Mouse (Mus musculus): ENCODE data around the gene Pbld1. TPM values are rescaled to one million over a fixed set of nuclear protein-coding genes. Genes with fewer than 3 reads are reported as not detected.
A peak's percentile ranks its signal among the peaks of the same experiment; 100 is the strongest.

The Pbld1 gene
- polyA plus RNA-seq, 1 experiment from 2014 or later: 0.99 TPM

GRCm38 (mm10) chr10:63099521-63099920 is 39.6 kb downstream of the Pbld1 start, which contains the start of gene Atoh7:
Atoh7 (plus strand) TSS chr10:63099651.
- Histone ChIP-seq H3K27ac (ENCODE audit: low read length) (no peak within 1 kb of the TSS), H3K36me3 (ENCODE audit: control insufficient read depth, insufficient read depth) (no peaks in the 10 kb centered on the region), H3K4me3 (replicated peaks; ENCODE audit: low read length) (peak within 1 kb of the TSS; percentile 75), H3K4me1 (replicated peaks; ENCODE audit: control insufficient read depth, insufficient read depth, low read length) (peaks cover 11% of the 10 kb centered on the region), H3K4me2 (ENCODE audit: low read length) (peak within 1 kb of the TSS; percentile 98), H3K9ac (replicated peaks; ENCODE audit: low read depth, low read length) (peak within 1 kb of the TSS; percentile 79), H3K9me3 (ENCODE audit: control insufficient read depth, low read length) (no peaks in the 10 kb centered on the region), H3K27me3 (replicated peaks; ENCODE audit: control insufficient read depth, insufficient read depth, low read length) (0 out of 2 replicates have a peak, but pooled peaks cover 2% of the 10 kb centered on the region)
- ATAC-seq: no peak
- WGBS: 9% methylated on average over 16 of the region's 16 CpGs

GRCm38 (mm10) chr10:63099941-63100562 is 40.1 kb downstream of the Pbld1 start:
- no peak overlapping the region for H3K27ac ChIP-seq (ENCODE audit: low read length)
- H3K9ac ChIP-seq (replicated peaks; ENCODE audit: low read depth, low read length): peak overlapping the region; percentile 79
- under 1% methylated on average over 62 of the region's 62 CpGs for WGBS
- H3K4me1 ChIP-seq (replicated peaks; ENCODE audit: control insufficient read depth, insufficient read depth, low read length): peaks cover 11% of the 10 kb centered on the region
- H3K36me3 ChIP-seq (ENCODE audit: control insufficient read depth, insufficient read depth): no peaks in the 10 kb centered on the region
- H3K9me3 ChIP-seq (ENCODE audit: control insufficient read depth, low read length): no peaks in the 10 kb centered on the region
- H3K4me3 ChIP-seq (replicated peaks; ENCODE audit: low read length): peak overlapping the region; percentile 75
- peak; percentile 95 for ATAC-seq
- H3K4me2 ChIP-seq (ENCODE audit: low read length): peak overlapping the region; percentile 98
- 0 out of 2 replicates have a peak, but pooled peaks cover 2% of the 10 kb centered on the region for H3K27me3 ChIP-seq (replicated peaks; ENCODE audit: control insufficient read depth, insufficient read depth, low read length)

GRCm38 (mm10) chr10:63100657-63101056 is 40.7 kb downstream of the Pbld1 start:
- peak; percentile 42; the same call in 1 of the 2 replicates for ATAC-seq
- Histone ChIP-seq H3K9ac (replicated peaks; ENCODE audit: low read depth, low read length) (peak overlapping the region; percentile 79), H3K4me3 (replicated peaks; ENCODE audit: low read length) (peak overlapping the region; percentile 75), H3K27ac (ENCODE audit: low read length) (no peak overlapping the region), H3K27me3 (replicated peaks; ENCODE audit: control insufficient read depth, insufficient read depth, low read length) (0 out of 2 replicates have a peak, but pooled peaks cover 2% of the 10 kb centered on the region), H3K9me3 (ENCODE audit: control insufficient read depth, low read length) (no peaks in the 10 kb centered on the region), H3K36me3 (ENCODE audit: control insufficient read depth, insufficient read depth) (no peaks in the 10 kb centered on the region), H3K4me2 (ENCODE audit: low read length) (peak overlapping the region; percentile 98), H3K4me1 (replicated peaks; ENCODE audit: control insufficient read depth, insufficient read depth, low read length) (peaks cover 11% of the 10 kb centered on the region)
- 6% methylated on average over 9 of the region's 9 CpGs for WGBS

GRCm38 (mm10) chr10:63113027-63113604 is 53.2 kb downstream of the Pbld1 start:
- H3K4me2 ChIP-seq (ENCODE audit: low read length): no peak overlapping the region

GRCm38 (mm10) chr10:63113716-63114360 is 53.9 kb downstream of the Pbld1 start:
- no peak for ATAC-seq

More at GRCm38 (mm10) chr10:63113027-63113604, 53.2 kb downstream of the Pbld1 start:
- no peak overlapping the region for H3K9ac ChIP-seq (replicated peaks; ENCODE audit: low read depth, low read length)
- no peak overlapping the region for H3K27ac ChIP-seq (ENCODE audit: low read length)
- H3K9me3 ChIP-seq (ENCODE audit: control insufficient read depth, low read length): no peaks in the 10 kb centered on the region
- H3K27me3 ChIP-seq (replicated peaks; ENCODE audit: control insufficient read depth, insufficient read depth, low read length): no peaks in the 10 kb centered on the region
- H3K4me1 ChIP-seq (replicated peaks; ENCODE audit: control insufficient read depth, insufficient read depth, low read length): no peaks in the 10 kb centered on the region
- no peaks in the 10 kb centered on the region for H3K36me3 ChIP-seq (ENCODE audit: control insufficient read depth, insufficient read depth)
- ATAC-seq: 0 out of 2 replicates have a peak, but pooled peaks have one; percentile 28
- no peak overlapping the region for H3K4me3 ChIP-seq (replicated peaks; ENCODE audit: low read length)
- WGBS: 39% methylated on average over 5 of the region's 5 CpGs

GRCm38 (mm10) chr10:63115881-63116280 is 55.9 kb downstream of the Pbld1 start:
- H3K27me3 ChIP-seq (replicated peaks; ENCODE audit: control insufficient read depth, insufficient read depth, low read length): no peaks in the 10 kb centered on the region
- no peaks in the 10 kb centered on the region for H3K9me3 ChIP-seq (ENCODE audit: control insufficient read depth, low read length)
- ATAC-seq: no peak
- H3K4me3 ChIP-seq (replicated peaks; ENCODE audit: low read length): no peak overlapping the region
- WGBS: 89% methylated on average over 15 of the region's 15 CpGs
- no peak overlapping the region for H3K27ac ChIP-seq (ENCODE audit: low read length)
- no peak overlapping the region for H3K9ac ChIP-seq (replicated peaks; ENCODE audit: low read depth, low read length)
- H3K4me2 ChIP-seq (ENCODE audit: low read length): no peak overlapping the region
- no peaks in the 10 kb centered on the region for H3K4me1 ChIP-seq (replicated peaks; ENCODE audit: control insufficient read depth, insufficient read depth, low read length)
- H3K36me3 ChIP-seq (ENCODE audit: control insufficient read depth, insufficient read depth): no peaks in the 10 kb centered on the region

More at GRCm38 (mm10) chr10:63113716-63114360, 53.9 kb downstream of the Pbld1 start:
- no peak overlapping the region for H3K27ac ChIP-seq (ENCODE audit: low read length)
- H3K9ac ChIP-seq (replicated peaks; ENCODE audit: low read depth, low read length): no peak overlapping the region
- H3K9me3 ChIP-seq (ENCODE audit: control insufficient read depth, low read length): no peaks in the 10 kb centered on the region
- no peak overlapping the region for H3K4me2 ChIP-seq (ENCODE audit: low read length)
- H3K4me1 ChIP-seq (replicated peaks; ENCODE audit: control insufficient read depth, insufficient read depth, low read length): no peaks in the 10 kb centered on the region
- 86% methylated on average over 6 of the region's 6 CpGs for WGBS
- no peak overlapping the region for H3K4me3 ChIP-seq (replicated peaks; ENCODE audit: low read length)
- no peaks in the 10 kb centered on the region for H3K27me3 ChIP-seq (replicated peaks; ENCODE audit: control insufficient read depth, insufficient read depth, low read length)
- no peaks in the 10 kb centered on the region for H3K36me3 ChIP-seq (ENCODE audit: control insufficient read depth, insufficient read depth)

- H3K27ac ChIP-seq (ENCODE audit: low read length): no peak overlapping the region
- H3K4me2 ChIP-seq (ENCODE audit: low read length): no peak overlapping the region
- no peaks in the 10 kb centered on the region for H3K36me3 ChIP-seq (ENCODE audit: control insufficient read depth, insufficient read depth)
- no peak overlapping the region for H3K4me3 ChIP-seq (replicated peaks; ENCODE audit: low read length)
- ATAC-seq: no peak
- no peaks in the 10 kb centered on the region for H3K27me3 ChIP-seq (replicated peaks; ENCODE audit: control insufficient read depth, insufficient read depth, low read length)
- no peak overlapping the region for H3K9ac ChIP-seq (replicated peaks; ENCODE audit: low read depth, low read length)
- no peaks in the 10 kb centered on the region for H3K9me3 ChIP-seq (ENCODE audit: control insufficient read depth, low read length)
- no peaks in the 10 kb centered on the region for H3K4me1 ChIP-seq (replicated peaks; ENCODE audit: control insufficient read depth, insufficient read depth, low read length)
- WGBS: 97% methylated on average over 9 of the region's 9 CpGs
Observed at GRCm38 (mm10) chr10:63116376-63116775, 56.4 kb downstream of the Pbld1 start.

GRCm38 (mm10) chr10:63117583-63117982 is 57.6 kb downstream of the Pbld1 start:
- Histone ChIP-seq H3K27ac (ENCODE audit: low read length) (no peak overlapping the region), H3K9me3 (ENCODE audit: control insufficient read depth, low read length) (no peaks in the 10 kb centered on the region), H3K4me1 (replicated peaks; ENCODE audit: control insufficient read depth, insufficient read depth, low read length) (no peaks in the 10 kb centered on the region), H3K4me3 (replicated peaks; ENCODE audit: low read length) (no peak overlapping the region), H3K36me3 (ENCODE audit: control insufficient read depth, insufficient read depth) (no peaks in the 10 kb centered on the region), H3K4me2 (ENCODE audit: low read length) (no peak overlapping the region), H3K9ac (replicated peaks; ENCODE audit: low read depth, low read length) (no peak overlapping the region), H3K27me3 (replicated peaks; ENCODE audit: control insufficient read depth, insufficient read depth, low read length) (no peaks in the 10 kb centered on the region)
- ATAC-seq: no peak
- WGBS: 93% methylated on average over 8 of the region's 8 CpGs

- H3K9ac ChIP-seq (replicated peaks; ENCODE audit: low read depth, low read length): no peak overlapping the region
- H3K4me1 ChIP-seq (replicated peaks; ENCODE audit: control insufficient read depth, insufficient read depth, low read length): no peaks in the 10 kb centered on the region
- 77% methylated on average over 14 of the region's 14 CpGs for WGBS
- H3K36me3 ChIP-seq (ENCODE audit: control insufficient read depth, insufficient read depth): no peaks in the 10 kb centered on the region
- no peak overlapping the region for H3K27ac ChIP-seq (ENCODE audit: low read length)
- no peaks in the 10 kb centered on the region for H3K27me3 ChIP-seq (replicated peaks; ENCODE audit: control insufficient read depth, insufficient read depth, low read length)
- ATAC-seq: no peak
- H3K4me3 ChIP-seq (replicated peaks; ENCODE audit: low read length): no peak overlapping the region
- no peak overlapping the region for H3K4me2 ChIP-seq (ENCODE audit: low read length)
- H3K9me3 ChIP-seq (ENCODE audit: control insufficient read depth, low read length): no peaks in the 10 kb centered on the region
Observed at GRCm38 (mm10) chr10:63119916-63120315, 60.0 kb downstream of the Pbld1 start.

Measured in forebrain, embryonic 16.5 days (tissue).